ENCODE assay signal across 8 mouse cellular contexts in genomic region chr1:181210601-181211402, GRCm38 (mm10). TPM values are rescaled to one million over a fixed set of nuclear protein-coding genes. Genes with fewer than 3 reads are reported as not detected.
DNase-seq lines count a peak whose midpoint lies in the region; ATAC-seq and TF ChIP-seq lines count a peak whose summit lies in the region.

No protein-coding gene starts in this region.

- peak overlapping the region; percentile 77 for H3K4me2 ChIP-seq in hindbrain, embryonic 16.5 days (ENCODE audit: low read length)
- peak overlapping the region; percentile 78 for H3K4me2 ChIP-seq in limb, embryonic 15.5 days
- H3K4me2 ChIP-seq in midbrain, embryonic 14.5 days (ENCODE audit: low read length), result peak overlapping the region; percentile 91

- H3K4me3 ChIP-seq in gastrocnemius, adult 2 months, result peak overlapping the region; percentile 98
- H3K4me3 ChIP-seq in hindbrain, embryonic 16.5 days (ENCODE audit: low read length), result peak overlapping the region; percentile 76
- H3K4me3 ChIP-seq in limb, embryonic 15.5 days, result peak overlapping the region; percentile 99
- H3K4me3 ChIP-seq in midbrain, embryonic 14.5 days (replicated peaks; ENCODE audit: low read depth, low read length), result peak overlapping the region; percentile 99

- peaks cover 21% of the 10 kb centered on the region for H3K4me1 ChIP-seq in hindbrain, embryonic 16.5 days (ENCODE audit: control insufficient read depth, insufficient read depth, low read depth, low read length)
- peaks cover 23% of the 10 kb centered on the region for H3K4me1 ChIP-seq in limb, embryonic 15.5 days
- peaks cover 22% of the 10 kb centered on the region for H3K4me1 ChIP-seq in midbrain, embryonic 14.5 days (ENCODE audit: control insufficient read depth, insufficient read depth, low read length)

- H3K9ac ChIP-seq in hindbrain, embryonic 16.5 days (ENCODE audit: low read depth, low read length), result peak overlapping the region; percentile 97
- peak overlapping the region; percentile 98 for H3K9ac ChIP-seq in limb, embryonic 15.5 days
- H3K9ac ChIP-seq in midbrain, embryonic 14.5 days (replicated peaks; ENCODE audit: low read length), result peak overlapping the region; percentile 95

- 0% methylated on average over 53 of the region's 56 CpGs for WGBS in hindbrain, embryonic 16.5 days
- under 1% methylated on average over 45 of the region's 56 CpGs for WGBS in limb, embryonic 15.5 days
- WGBS in midbrain, embryonic 14.5 days, result under 1% methylated on average over 55 of the region's 56 CpGs

- no peaks in the 10 kb centered on the region for H3K9me3 ChIP-seq in hindbrain, embryonic 16.5 days (ENCODE audit: control insufficient read depth, low read length)
- no peaks in the 10 kb centered on the region for H3K9me3 ChIP-seq in limb, embryonic 15.5 days
- no peaks in the 10 kb centered on the region for H3K9me3 ChIP-seq in midbrain, embryonic 14.5 days (ENCODE audit: control insufficient read depth, low read length)

- peak; percentile 48 for ATAC-seq in hindbrain, embryonic 16.5 days
- peak; percentile 30; the same call in 1 of the 2 replicates for ATAC-seq in limb, embryonic 15.5 days (ENCODE audit: insufficient number of reproducible peaks, low FRiP score, low TSS enrichment, low read depth)
- ATAC-seq in midbrain, embryonic 14.5 days (ENCODE audit: low FRiP score, low TSS enrichment), result peak; percentile 53

- no peaks in the 10 kb centered on the region for H3K27me3 ChIP-seq in hindbrain, embryonic 16.5 days (replicated peaks; ENCODE audit: control insufficient read depth, insufficient read depth, low read length)
- H3K27me3 ChIP-seq in limb, embryonic 15.5 days, result no peaks in the 10 kb centered on the region
- no peaks in the 10 kb centered on the region for H3K27me3 ChIP-seq in midbrain, embryonic 14.5 days (ENCODE audit: control insufficient read depth, insufficient read depth, low read length)

- H3K27ac ChIP-seq in gastrocnemius, adult 2 months, result peak overlapping the region; percentile 99
- H3K27ac ChIP-seq in hindbrain, embryonic 16.5 days (ENCODE audit: low read depth, low read length), result peak overlapping the region; percentile 95
- H3K27ac ChIP-seq in limb, embryonic 15.5 days, result peak overlapping the region; percentile 94
- peak overlapping the region; percentile 93 for H3K27ac ChIP-seq in midbrain, embryonic 14.5 days (replicated peaks; ENCODE audit: low read depth, low read length)

- DNase-seq in urinary bladder, postnatal 14 days (ENCODE audit: low spot score), result peak; percentile 22
- DNase-seq in urinary bladder, postnatal 10 days (ENCODE audit: low spot score), result no peak
- peak; percentile 61 for DNase-seq in cerebellum, adult 9-11 months
- peak; percentile 62 for DNase-seq in gastrocnemius, adult 2 months
- DNase-seq in midbrain, embryonic 14.5 days, result peak; percentile 52
- DNase-seq in spleen, postnatal 4 days (ENCODE audit: low spot score in 2 of 2), result peak; percentile 48 to 83

- intact Hi-C loops in gastrocnemius, adult 2 months (cut with DNase I), result no loop called here

- no peak for TF ChIP-seq CTCF in gastrocnemius, adult 2 months (IDR thresholded peaks at IDR 0.05)

- H3K36me3 ChIP-seq in hindbrain, embryonic 16.5 days (ENCODE audit: control insufficient read depth, insufficient read depth, low read length), result 0 out of 2 replicates have a peak, but pooled peaks cover 3% of the 10 kb centered on the region
- H3K36me3 ChIP-seq in limb, embryonic 15.5 days, result peaks cover 9% of the 10 kb centered on the region; the same call in 1 of the 2 replicates
- H3K36me3 ChIP-seq in midbrain, embryonic 14.5 days (ENCODE audit: control insufficient read depth, insufficient read depth, low read length), result peaks cover 6% of the 10 kb centered on the region; the same call in 1 of the 2 replicates

RNA-seq across cellular contexts. Expression of gene Wdr26, which starts 1.0 kb away (rescaled TPM):
- 100 to 1,000 TPM in 1 of 2 experiments, 10 to 100 TPM in 1; 99.7 to 104 TPM for total RNA-seq in gastrocnemius, adult 2 months (2021)
- polyA plus RNA-seq in hindbrain, embryonic 16.5 days (2015; fragmentation: Nextera tagmentation; extraction: Ambion mirVana), result 29.5 and 30.0 TPM in 2 replicates
- polyA plus RNA-seq in limb, embryonic 15.5 days (2015; fragmentation: Nextera tagmentation; extraction: Ambion mirVana), result 28.3 and 32.6 TPM in 2 replicates
- polyA plus RNA-seq in midbrain, embryonic 14.5 days (2014; fragmentation: Nextera tagmentation; extraction: Ambion mirVana), result 53.1 and 54.8 TPM in 2 replicates
